Mouse (Mus musculus): ENCODE data around the gene Mri1.

DNA sequence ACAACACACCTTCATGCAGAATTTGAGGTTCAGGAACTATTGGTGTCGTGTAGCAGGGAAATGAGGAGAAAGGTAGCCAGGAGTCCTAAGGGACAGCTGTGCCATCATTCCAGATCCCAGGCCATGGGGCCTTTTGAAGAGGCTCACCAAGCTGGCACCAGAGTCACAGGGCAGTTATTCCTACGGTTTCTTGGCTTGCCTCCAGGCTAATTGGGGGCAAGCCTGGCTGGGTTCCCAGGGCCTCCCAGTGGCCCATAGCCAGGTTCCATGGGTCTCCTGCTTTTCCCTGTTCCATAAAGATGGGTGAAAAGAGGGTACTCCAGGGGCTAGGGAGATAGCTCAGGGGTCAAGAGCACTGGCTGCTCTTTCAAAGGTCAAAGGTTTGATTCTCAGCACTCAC lies 15.3 kb downstream of the Mri1 start:
- TF ChIP-seq POLR2A (IDR thresholded peaks at IDR 0.05; ENCODE audit: low read depth, low read length) (no peak), CTCF (IDR thresholded peaks at IDR 0.05; ENCODE audit: extremely low read depth, insufficient read depth, insufficient read length, insufficient replicate concordance) (no peak)
